Mouse (Mus musculus): ENCODE data around the gene Gm10295. TPM values are rescaled to one million over a fixed set of nuclear protein-coding genes. Genes with fewer than 3 reads are reported as not detected.

The Gm10295 gene
- polyA plus RNA-seq (2012; rRNA removed): not detected in 2 replicates

DNA sequence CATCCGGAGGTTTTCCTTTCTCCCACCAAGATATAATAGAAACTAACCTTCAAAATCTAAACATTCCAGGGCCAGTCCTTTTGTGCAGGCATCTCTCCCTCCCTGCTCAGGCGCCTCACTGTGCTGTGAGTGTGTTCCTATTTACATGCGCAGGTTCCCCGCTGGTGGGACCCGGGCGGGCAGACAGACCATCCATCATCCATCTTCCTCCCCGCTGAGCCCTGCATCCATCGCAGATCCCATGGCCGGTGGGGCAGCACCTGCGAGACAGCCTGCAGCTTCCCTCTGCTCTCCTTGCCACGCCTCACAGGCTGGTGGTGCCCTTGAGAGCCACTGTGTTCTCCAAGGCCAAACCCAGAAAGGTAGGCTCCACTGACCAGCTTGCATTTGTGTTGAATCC, at the start of gene Gm10295:
TSS of gene Gm10295 (minus strand) at position 122 of the 400 bp plus-strand sequence.
- Histone ChIP-seq H3K4me1 (ENCODE audit: control insufficient read depth, insufficient read depth, low read length) (no peaks in the 10 kb centered on the region), H3K27ac (ENCODE audit: insufficient read depth, low read length) (no peak within 1 kb of the TSS), H3K4me3 (ENCODE audit: insufficient read depth, low read length) (no peak within 1 kb of the TSS)
- no peak for TF ChIP-seq POLR2A (IDR thresholded peaks at IDR 0.05; ENCODE audit: extremely low read depth, insufficient read depth, low read length)
- no peak for TF ChIP-seq CTCF (IDR thresholded peaks at IDR 0.05; ENCODE audit: extremely low read depth, insufficient read depth, low read length)

- H3K4me1 ChIP-seq (ENCODE audit: control insufficient read depth, insufficient read depth, low read length): no peaks in the 10 kb centered on the region
- TF ChIP-seq CTCF (IDR thresholded peaks at IDR 0.05; ENCODE audit: extremely low read depth, insufficient read depth, low read length) (no peak), POLR2A (IDR thresholded peaks at IDR 0.05; ENCODE audit: extremely low read depth, insufficient read depth, low read length) (no peak)
- H3K27ac ChIP-seq (ENCODE audit: insufficient read depth, low read length): no peak overlapping the region
Observed at GRCm38 (mm10) chr7:71401032-71401431, 49.7 kb upstream of the Gm10295 start.

GRCm38 (mm10) chr7:71399891-71400632, 48.8 kb upstream of the Gm10295 start:
- H3K4me1 ChIP-seq (ENCODE audit: control insufficient read depth, insufficient read depth, low read length): no peaks in the 10 kb centered on the region
- H3K4me3 ChIP-seq (ENCODE audit: insufficient read depth, low read length): no peak overlapping the region
- TF ChIP-seq CTCF (IDR thresholded peaks at IDR 0.05; ENCODE audit: extremely low read depth, insufficient read depth, low read length) (no peak), POLR2A (IDR thresholded peaks at IDR 0.05; ENCODE audit: extremely low read depth, insufficient read depth, low read length) (no peak)
- no peak overlapping the region for H3K27ac ChIP-seq (ENCODE audit: insufficient read depth, low read length)

More at GRCm38 (mm10) chr7:71401032-71401431, 49.7 kb upstream of the Gm10295 start:
- no peak overlapping the region for H3K4me3 ChIP-seq (ENCODE audit: insufficient read depth, low read length)

GRCm38 (mm10) chr7:71398959-71399756, 47.9 kb upstream of the Gm10295 start:
- TF ChIP-seq POLR2A (IDR thresholded peaks at IDR 0.05; ENCODE audit: extremely low read depth, insufficient read depth, low read length) (no peak), CTCF (IDR thresholded peaks at IDR 0.05; ENCODE audit: extremely low read depth, insufficient read depth, low read length) (no peak)
- Histone ChIP-seq H3K4me3 (ENCODE audit: insufficient read depth, low read length) (no peak overlapping the region), H3K27ac (ENCODE audit: insufficient read depth, low read length) (no peak overlapping the region), H3K4me1 (ENCODE audit: control insufficient read depth, insufficient read depth, low read length) (no peaks in the 10 kb centered on the region)

GRCm38 (mm10) chr7:71398389-71398788, 47.1 kb upstream of the Gm10295 start:
- no peaks in the 10 kb centered on the region for H3K4me1 ChIP-seq (ENCODE audit: control insufficient read depth, insufficient read depth, low read length)
- TF ChIP-seq POLR2A (IDR thresholded peaks at IDR 0.05; ENCODE audit: extremely low read depth, insufficient read depth, low read length): no peak
- no peak for TF ChIP-seq CTCF (IDR thresholded peaks at IDR 0.05; ENCODE audit: extremely low read depth, insufficient read depth, low read length)
- H3K4me3 ChIP-seq (ENCODE audit: insufficient read depth, low read length): no peak overlapping the region
- H3K27ac ChIP-seq (ENCODE audit: insufficient read depth, low read length): no peak overlapping the region

DNA sequence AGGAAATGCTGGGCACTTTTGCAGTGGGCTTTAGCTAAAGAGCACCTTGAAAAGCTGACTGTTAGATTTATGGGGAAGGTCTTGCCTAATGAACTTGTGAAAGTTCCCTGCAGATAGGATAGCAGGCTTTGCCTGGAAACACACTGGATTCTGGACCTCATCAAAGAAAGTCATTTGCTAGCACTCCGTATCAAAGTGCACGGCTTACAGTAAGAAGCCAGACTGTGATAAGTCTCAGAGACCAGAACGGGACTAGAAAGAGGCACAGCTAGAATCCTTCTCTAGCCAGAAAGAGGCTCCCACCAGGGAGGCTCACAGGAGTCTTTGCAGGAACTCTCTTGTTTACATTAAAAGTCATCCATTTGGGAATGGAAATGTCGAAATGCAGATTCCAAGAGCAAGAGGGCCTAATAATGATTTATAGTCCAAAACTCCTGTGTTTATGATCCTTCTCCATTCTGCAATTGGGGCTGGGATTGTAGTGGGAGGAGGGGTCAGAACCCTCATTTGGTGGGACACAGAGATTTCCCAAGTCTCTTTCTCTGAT, 41.6 kb upstream of the Gm10295 start:
- TF ChIP-seq POLR2A (IDR thresholded peaks at IDR 0.05; ENCODE audit: extremely low read depth, insufficient read depth, low read length) (no peak), CTCF (IDR thresholded peaks at IDR 0.05; ENCODE audit: extremely low read depth, insufficient read depth, low read length) (no peak)
- Histone ChIP-seq H3K4me3 (ENCODE audit: insufficient read depth, low read length) (no peak overlapping the region), H3K4me1 (ENCODE audit: control insufficient read depth, insufficient read depth, low read length) (no peaks in the 10 kb centered on the region), H3K27ac (ENCODE audit: insufficient read depth, low read length) (no peak overlapping the region)

- no peak overlapping the region for H3K27ac ChIP-seq (ENCODE audit: insufficient read depth, low read length)
- TF ChIP-seq POLR2A (IDR thresholded peaks at IDR 0.05; ENCODE audit: extremely low read depth, insufficient read depth, low read length): no peak
- no peak for TF ChIP-seq CTCF (IDR thresholded peaks at IDR 0.05; ENCODE audit: extremely low read depth, insufficient read depth, low read length)
- no peak overlapping the region for H3K4me3 ChIP-seq (ENCODE audit: insufficient read depth, low read length)
- no peaks in the 10 kb centered on the region for H3K4me1 ChIP-seq (ENCODE audit: control insufficient read depth, insufficient read depth, low read length)
Observed at GRCm38 (mm10) chr7:71391333-71391732, 40.0 kb upstream of the Gm10295 start.

DNA sequence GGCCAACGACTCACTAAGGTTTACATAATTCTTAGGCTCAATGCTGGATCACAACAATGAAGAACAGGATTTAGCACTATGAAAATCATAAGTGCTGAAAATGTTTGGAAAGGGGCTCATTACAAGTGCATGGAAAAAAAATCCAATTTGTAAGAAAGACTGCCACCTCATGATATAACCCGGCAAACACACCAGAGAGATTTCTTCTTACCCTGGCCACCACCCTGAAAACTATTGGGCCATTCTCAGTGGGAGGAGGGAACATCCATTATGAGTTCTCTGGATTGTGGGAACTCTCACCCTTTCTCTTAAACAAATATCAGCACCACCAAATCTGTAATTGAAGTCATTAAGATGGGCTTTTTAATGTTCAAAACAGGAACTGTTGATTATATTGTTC, 39.0 kb upstream of the Gm10295 start:
- H3K4me3 ChIP-seq (ENCODE audit: insufficient read depth, low read length): no peak overlapping the region
- no peaks in the 10 kb centered on the region for H3K4me1 ChIP-seq (ENCODE audit: control insufficient read depth, insufficient read depth, low read length)
- TF ChIP-seq CTCF (IDR thresholded peaks at IDR 0.05; ENCODE audit: extremely low read depth, insufficient read depth, low read length) (no peak), POLR2A (IDR thresholded peaks at IDR 0.05; ENCODE audit: extremely low read depth, insufficient read depth, low read length) (no peak)
- H3K27ac ChIP-seq (ENCODE audit: insufficient read depth, low read length): no peak overlapping the region

- no peak for TF ChIP-seq CTCF (IDR thresholded peaks at IDR 0.05; ENCODE audit: extremely low read depth, insufficient read depth, low read length)
- TF ChIP-seq POLR2A (IDR thresholded peaks at IDR 0.05; ENCODE audit: extremely low read depth, insufficient read depth, low read length): no peak
- Histone ChIP-seq H3K27ac (ENCODE audit: insufficient read depth, low read length) (no peak overlapping the region), H3K4me3 (ENCODE audit: insufficient read depth, low read length) (no peak overlapping the region), H3K4me1 (ENCODE audit: control insufficient read depth, insufficient read depth, low read length) (no peaks in the 10 kb centered on the region)
Observed at GRCm38 (mm10) chr7:71386050-71386449, 34.8 kb upstream of the Gm10295 start.
